Mouse (Mus musculus): ENCODE results near the gene Myo1b.

DNA sequence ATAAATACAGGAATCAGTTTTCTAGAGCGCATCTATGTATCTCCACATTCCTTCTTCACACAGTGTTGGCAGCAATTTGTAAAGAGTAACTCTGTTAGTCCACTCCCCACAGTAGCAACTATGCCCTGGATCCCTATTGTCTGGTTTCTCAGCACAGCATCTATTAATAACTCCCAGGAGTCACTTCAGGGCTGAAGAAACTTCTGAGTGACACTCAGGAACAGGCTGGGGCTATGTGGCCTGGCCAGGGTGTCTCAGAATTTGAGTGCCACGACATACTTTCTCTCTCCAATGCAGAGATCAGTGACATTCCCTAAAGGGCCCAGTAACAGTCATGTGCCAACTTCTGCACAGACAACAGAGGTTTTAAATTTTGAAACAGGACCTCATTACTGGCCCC is 167.6 kb downstream of the Myo1b start:
- TF ChIP-seq HCFC1 (IDR thresholded peaks at IDR 0.05; ENCODE audit: low read depth, low read length), result no peak
- no peak for TF ChIP-seq MEF2A (IDR thresholded peaks at IDR 0.05; ENCODE audit: borderline replicate concordance, low read depth, low read length)
- no peak for TF ChIP-seq POLR2A (IDR thresholded peaks at IDR 0.05; ENCODE audit: low read depth, low read length)
- no peak for TF ChIP-seq NRF1 (IDR thresholded peaks at IDR 0.05; ENCODE audit: low read depth, low read length)

Data from CH12.LX (cell line).